Mouse (Mus musculus) left cerebral cortex, postnatal 14 days (tissue): Measurements from ENCODE around the gene Tacc2. TPM values are rescaled to one million over a fixed set of nuclear protein-coding genes. Genes with fewer than 3 reads are reported as not detected.
A peak's percentile ranks its signal among the peaks of the same experiment; 100 is the strongest.
"Not testable (repeated sequence)": the region's sequence is repeated elsewhere in the genome, so short reads cannot be mapped to it uniquely, and the experiment has no call there.

Source experiments
- DNase-seq, 2 experiments: peaks; one replicate each; pipeline ENCODE4 v3.0.0; 2021 to 2022; ENCODE audit warnings: low spot score in 2 of 2, mixed read lengths in 1 of 2
- intact Hi-C: fragments of 180-260 bp; cut with DNase I; formaldehyde crosslinking; loops from one replicate; pipeline ENCODE4 v1.15.1; 2025
- long read RNA-seq, 2 experiments: library from polyadenylated mRNA; stranded (forward); transcript quantifications; one replicate each; pipeline ENCODE4 v2.0.0; 2021
- total RNA-seq, 2 experiments: library from RNA; stranded (reverse); gene quantifications; 2 replicates each; pipeline ENCODE4 v1.2.3; 2021

The Tacc2 gene
- total RNA-seq: 10 to 100 TPM; 68.9 to 70.3 TPM
- long read RNA-seq, experiment 1, partial matches to known transcripts: 4 of 27 reads
- long read RNA-seq, experiment 1, other reads (novel, unspliced or antisense): 19 of 27 reads
- long read RNA-seq, experiment 2, partial matches to known transcripts: 9 of 17 reads
- long read RNA-seq, experiment 2, other reads (novel, unspliced or antisense): 7 of 17 reads

GRCm38 (mm10) chr7:130577388-130578003 lies at the start of gene Tacc2:
TSS of gene Tacc2 (plus strand) at chr7:130577438.
- intact Hi-C loops: no loop called here
- DNase-seq: no peak

GRCm38 (mm10) chr7:130531138-130531537 lies 46.1 kb upstream of the Tacc2 start:
- intact Hi-C loops: loop anchor here (5.0 kb wide), 1 partner anchor 884 kb away; no protein-coding TSS in a partner anchor
- DNase-seq: not testable (repeated sequence)

- peak; percentile 79 to 92 for DNase-seq
These were observed 43.6 kb upstream of the Tacc2 start for GRCm38 (mm10) chr7:130533316-130534260.

GRCm38 (mm10) chr7:130535174-130535573 lies 42.1 kb upstream of the Tacc2 start:
- intact Hi-C loops: no loop called here
- no peak for DNase-seq

More at GRCm38 (mm10) chr7:130533316-130534260, 43.6 kb upstream of the Tacc2 start:
- intact Hi-C loops: loop anchor here (2.0 to 5.0 kb wide), 2 partner anchors 229 to 886 kb away; no protein-coding TSS in a partner anchor

GRCm38 (mm10) chr7:130537068-130537467 lies 40.2 kb upstream of the Tacc2 start:
- intact Hi-C loops: no loop called here
- DNase-seq: no peak

DNA sequence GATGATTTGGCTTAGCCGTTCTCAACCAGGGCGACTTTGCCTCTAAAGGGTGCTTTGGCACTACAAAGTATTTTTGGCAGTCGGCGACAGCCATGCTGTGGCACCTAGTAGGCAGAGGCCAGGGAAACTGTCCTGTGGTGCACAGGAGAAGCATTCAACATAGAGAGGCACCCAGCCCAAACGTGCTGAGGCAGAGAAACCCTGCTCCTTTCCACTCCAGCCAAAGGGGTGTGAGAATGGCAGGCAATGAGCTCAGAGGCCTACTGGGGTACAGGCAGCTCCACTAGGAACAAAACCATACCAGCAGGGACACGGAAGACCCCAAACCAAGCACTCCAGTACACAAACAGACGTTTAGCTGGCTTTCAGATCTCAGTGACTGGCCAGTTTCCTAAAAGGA lies 37.1 kb upstream of the Tacc2 start:
- no peak for DNase-seq
- intact Hi-C loops: loop anchor here (10.0 kb wide), 1 partner anchor 375 kb away; no protein-coding TSS in a partner anchor

- DNase-seq: no peak
- intact Hi-C loops: loop anchor here (10.0 kb wide), 1 partner anchor 372 kb away; no protein-coding TSS in a partner anchor
These were observed 34.1 kb upstream of the Tacc2 start for GRCm38 (mm10) chr7:130543181-130543580.

DNA sequence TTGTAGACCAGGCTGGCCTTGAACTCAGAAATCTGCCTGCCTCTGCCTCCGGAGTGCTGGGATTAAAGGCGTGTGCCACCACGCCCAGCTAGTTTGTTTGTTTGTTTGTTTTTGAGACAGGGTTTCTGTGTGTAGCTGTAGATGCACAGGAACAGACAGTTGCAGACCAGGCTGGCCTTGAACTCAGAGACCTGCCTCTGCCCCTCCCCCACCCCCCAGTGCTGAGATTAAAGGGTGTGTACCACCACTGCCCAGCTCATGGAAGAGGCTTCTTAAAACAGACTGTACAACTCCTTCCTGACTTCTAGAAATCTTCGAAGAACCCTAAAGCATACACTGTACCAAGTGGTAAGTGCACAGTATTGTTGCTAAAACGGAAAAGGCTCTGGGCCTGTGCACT lies 31.8 kb upstream of the Tacc2 start:
- intact Hi-C loops: loop anchor here (10.0 kb wide), 1 partner anchor 369 kb away; no protein-coding TSS in a partner anchor
- no peak for DNase-seq

GRCm38 (mm10) chr7:130545893-130546292 lies 31.3 kb upstream of the Tacc2 start:
- no peak for DNase-seq
- intact Hi-C loops: loop anchor here (10.0 kb wide), 1 partner anchor 369 kb away; no protein-coding TSS in a partner anchor

DNA sequence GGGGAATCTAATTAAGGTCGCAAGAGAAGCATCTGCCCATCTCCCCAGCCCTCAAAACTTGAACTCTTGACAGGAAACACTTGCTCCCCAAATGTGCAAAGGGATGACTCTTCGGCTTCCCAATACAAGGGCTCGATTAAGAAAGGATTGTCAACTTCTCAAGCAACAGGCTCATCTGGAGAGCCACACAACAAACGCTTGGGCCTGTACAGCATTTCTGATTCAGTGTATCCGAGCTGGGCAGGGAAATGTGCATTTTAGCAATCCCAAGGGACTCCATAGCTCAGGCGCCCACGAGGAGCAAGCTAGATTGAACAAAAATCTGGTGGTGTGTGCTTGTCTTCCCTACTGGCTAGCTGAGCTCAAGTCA lies 30.8 kb upstream of the Tacc2 start:
- no peak for DNase-seq
- intact Hi-C loops: loop anchor here (10.0 kb wide), 1 partner anchor 368 kb away; no protein-coding TSS in a partner anchor

GRCm38 (mm10) chr7:130546791-130547484 lies 30.3 kb upstream of the Tacc2 start:
- intact Hi-C loops: loop anchor here (10.0 kb wide), 1 partner anchor 368 kb away; no protein-coding TSS in a partner anchor
- DNase-seq: peak; percentile 91 to 92

GRCm38 (mm10) chr7:130547635-130548175 lies 29.5 kb upstream of the Tacc2 start:
- intact Hi-C loops: loop anchor here (10.0 kb wide), 1 partner anchor 367 kb away; no protein-coding TSS in a partner anchor
- no peak for DNase-seq

GRCm38 (mm10) chr7:130552780-130553179 lies 24.5 kb upstream of the Tacc2 start:
- no peak for DNase-seq
- intact Hi-C loops: no loop called here

DNA sequence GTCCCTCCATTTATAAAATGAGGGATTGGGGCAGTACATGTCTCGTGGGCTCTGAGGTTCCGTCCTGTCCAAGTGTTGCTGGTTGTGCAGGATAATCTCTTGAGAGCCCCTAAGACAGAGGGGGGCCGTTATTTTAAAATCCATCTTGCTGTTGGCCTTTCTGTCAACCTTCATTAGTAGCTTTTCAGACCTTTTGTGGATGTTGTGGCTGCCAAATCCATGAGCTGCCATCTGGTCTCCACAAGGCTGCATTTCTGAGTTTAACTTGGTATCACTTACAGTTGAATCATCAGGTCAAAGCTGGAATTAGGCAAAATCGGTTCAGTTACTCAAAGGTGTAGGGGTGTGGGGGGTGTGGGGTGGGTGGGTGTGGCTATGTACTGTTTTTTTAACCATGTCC lies 23.9 kb upstream of the Tacc2 start:
- intact Hi-C loops: no loop called here
- DNase-seq: no peak

DNA sequence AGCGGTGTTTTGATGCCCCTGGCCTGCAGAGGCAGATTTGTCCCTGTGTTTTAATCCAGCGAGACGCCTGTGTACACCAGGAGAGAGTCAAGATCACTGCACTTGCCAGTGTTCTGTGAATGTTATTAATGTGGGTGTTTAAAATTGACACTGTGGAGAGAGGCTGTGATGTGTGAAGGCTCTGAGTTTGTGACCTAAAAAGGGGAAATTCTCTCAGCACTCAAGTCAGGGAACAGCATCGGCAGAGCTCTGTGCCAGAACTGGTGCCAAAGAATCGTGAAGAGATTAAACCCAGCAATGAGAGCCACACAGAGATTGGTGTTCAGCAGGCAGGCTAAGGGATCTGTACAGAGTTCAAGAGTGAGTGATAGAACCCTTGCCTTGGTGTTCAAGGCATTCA lies 21.6 kb upstream of the Tacc2 start:
- intact Hi-C loops: no loop called here
- no peak for DNase-seq

GRCm38 (mm10) chr7:130558592-130558991 lies 18.6 kb upstream of the Tacc2 start:
- no peak for DNase-seq
- intact Hi-C loops: no loop called here

- intact Hi-C loops: no loop called here
- DNase-seq: no peak
These were observed 16.3 kb upstream of the Tacc2 start for GRCm38 (mm10) chr7:130560933-130561332.

- DNase-seq: no peak
- intact Hi-C loops: no loop called here
These were observed 14.0 kb upstream of the Tacc2 start for GRCm38 (mm10) chr7:130563276-130563675.

GRCm38 (mm10) chr7:130563880-130564279 lies 13.4 kb upstream of the Tacc2 start:
- intact Hi-C loops: no loop called here
- no peak for DNase-seq
